Mouse (Mus musculus) MEL (cell line): ENCODE measurements around the gene Erbb2. TPM values are rescaled to one million over a fixed set of nuclear protein-coding genes. Genes with fewer than 3 reads are reported as not detected.

ENCODE experiments used
- DNase-seq: peaks from one replicate; pipeline ENCODE4 v3.0.0; 2011; ENCODE audit warnings: low read depth, low spot score
- H3K27ac ChIP-seq: 2 replicates; pipeline ENCODE4 v1.5.1; 2012; ENCODE audit warnings: low read depth, mild to moderate bottlenecking, control low read depth, low read length, moderate library complexity; ENCODE audit not compliant: control insufficient read depth
- H3K27me3 ChIP-seq, 2 experiments: fragments of 150-350 bp in 1 of 2; sonication (generic) in 1 of 2; 2 replicates each; pipeline ENCODE4 v1.6.1; 2012; ENCODE audit warnings: low read length in 2 of 2, mild to moderate bottlenecking in 2 of 2, improper control_type of control experiment in 1 of 2, moderate library complexity in 1 of 2; ENCODE audit not compliant: insufficient read depth in 2 of 2, control insufficient read depth in 1 of 2
- H3K36me3 ChIP-seq, 2 experiments: 2 replicates each; pipeline ENCODE4 v1.6.1; 2012 to 2014; ENCODE audit warnings: low read length in 2 of 2, improper control_type of control experiment in 1 of 2, inconsistent platforms in 1 of 2, mild to moderate bottlenecking in 1 of 2; ENCODE audit not compliant: insufficient read depth in 2 of 2, control insufficient read depth in 1 of 2
- H3K4me1 ChIP-seq, 2 experiments: fragments of 150-350 bp in 1 of 2; sonication (generic) in 1 of 2; 2 replicates each; pipeline ENCODE4 v1.6.1; 2012; ENCODE audit warnings: low read length in 2 of 2, improper control_type of control experiment in 1 of 2, mild to moderate bottlenecking in 1 of 2; ENCODE audit not compliant: insufficient read depth in 2 of 2, control insufficient read depth in 1 of 2
- H3K4me3 ChIP-seq, 2 experiments: fragments of 150-350 bp in 1 of 2; sonication (generic) in 1 of 2; 2 replicates each; pipeline ENCODE4 v1.5.1; 2012; ENCODE audit warnings: low read depth in 2 of 2, low read length in 2 of 2, mild to moderate bottlenecking in 2 of 2, moderate library complexity in 2 of 2, control low read depth in 1 of 2, improper control_type of control experiment in 1 of 2; ENCODE audit not compliant: control insufficient read depth in 1 of 2, insufficient read depth in 1 of 2
- H3K79me2 ChIP-seq: 2 replicates; pipeline ENCODE4 v1.6.1; 2012; ENCODE audit warnings: mild to moderate bottlenecking, low read length, moderate library complexity; ENCODE audit not compliant: control insufficient read depth, poor library complexity, insufficient read depth
- H3K9ac ChIP-seq: 2 replicates; pipeline ENCODE4 v1.6.1; 2012; ENCODE audit warnings: low read depth, mild to moderate bottlenecking, control low read depth, low read length, moderate library complexity; ENCODE audit not compliant: control insufficient read depth, poor library complexity, severe bottlenecking
- H3K9me3 ChIP-seq: fragments of 150-350 bp; sonication (generic); replicated peaks from 2 replicates; pipeline ENCODE4 v1.6.1; 2012; ENCODE audit warnings: mild to moderate bottlenecking, low read length, improper control_type of control experiment, moderate library complexity; ENCODE audit not compliant: insufficient read depth
- BHLHE40 ChIP-seq: IDR thresholded peaks from 2 replicates; pipeline ENCODE4 v1.6.1; 2012; ENCODE audit warnings: low read depth, mild to moderate bottlenecking, inconsistent platforms, low read length, improper control_type of control experiment, borderline replicate concordance
- ELF1 ChIP-seq: IDR thresholded peaks from 2 replicates; pipeline ENCODE4 v1.6.1; 2014; ENCODE audit warnings: low read depth, mild to moderate bottlenecking, inconsistent platforms, low read length, improper control_type of control experiment, moderate library complexity
- EP300 ChIP-seq, 2 experiments: IDR thresholded peaks; 2 replicates each; pipeline ENCODE4 v1.6.1; 2011; ENCODE audit warnings: improper control_type of control experiment in 2 of 2, low read length in 2 of 2, low read depth in 1 of 2, mild to moderate bottlenecking in 1 of 2
- HCFC1 ChIP-seq: IDR thresholded peaks from 2 replicates; pipeline ENCODE4 v1.6.1; 2012; ENCODE audit warnings: low read depth, mild to moderate bottlenecking, inconsistent platforms, low read length, improper control_type of control experiment, moderate library complexity
- JUND ChIP-seq: IDR thresholded peaks from 2 replicates; pipeline ENCODE4 v1.6.1; 2011; ENCODE audit warnings: low read depth, mild to moderate bottlenecking, improper control_type of control experiment, low read length
- MAX ChIP-seq: IDR thresholded peaks from 2 replicates; pipeline ENCODE4 v1.6.1; 2011; ENCODE audit warnings: low read length, improper control_type of control experiment
- MAZ ChIP-seq: IDR thresholded peaks from 2 replicates; pipeline ENCODE4 v1.6.1; 2012; ENCODE audit warnings: low read depth, mild to moderate bottlenecking, inconsistent platforms, low read length, improper control_type of control experiment
- MEF2A ChIP-seq: IDR thresholded peaks from 2 replicates; pipeline ENCODE4 v1.6.1; 2014; ENCODE audit warnings: low read depth, mild to moderate bottlenecking, inconsistent platforms, low read length, improper control_type of control experiment; ENCODE audit not compliant: poor library complexity, insufficient replicate concordance, severe bottlenecking; ENCODE audit errors: extremely low read depth
- POLR2AphosphoS2 ChIP-seq: IDR thresholded peaks from 2 replicates; pipeline ENCODE4 v1.6.1; 2011; ENCODE audit warnings: low read length, improper control_type of control experiment
- POLR2AphosphoS5 ChIP-seq: IDR thresholded peaks from 2 replicates; pipeline ENCODE4 v1.6.1; 2012; ENCODE audit warnings: low read depth, borderline replicate concordance, mild to moderate bottlenecking, inconsistent platforms, low read length, moderate library complexity, mixed read lengths
- RAD21 ChIP-seq: IDR thresholded peaks from 2 replicates; pipeline ENCODE4 v1.6.1; 2011; ENCODE audit warnings: mild to moderate bottlenecking, low read depth, low read length, improper control_type of control experiment
- SIN3A ChIP-seq: IDR thresholded peaks from 2 replicates; pipeline ENCODE4 v1.6.1; 2012; ENCODE audit warnings: low read length, improper control_type of control experiment, inconsistent platforms
- SMC3 ChIP-seq: IDR thresholded peaks from 2 replicates; pipeline ENCODE4 v1.6.1; 2011; ENCODE audit warnings: low read depth, low read length, improper control_type of control experiment
- TBP ChIP-seq: IDR thresholded peaks from 2 replicates; pipeline ENCODE4 v1.8.0; 2011; ENCODE audit warnings: low read depth, low read length, improper control_type of control experiment
- UBTF ChIP-seq: IDR thresholded peaks from 2 replicates; pipeline ENCODE4 v1.6.1; 2012; ENCODE audit warnings: low read depth, mild to moderate bottlenecking, inconsistent platforms, low read length, improper control_type of control experiment, moderate library complexity, borderline replicate concordance; ENCODE audit not compliant: insufficient read depth
- USF1 ChIP-seq: IDR thresholded peaks from 2 replicates; pipeline ENCODE4 v1.6.1; 2014; ENCODE audit warnings: low read depth, mild to moderate bottlenecking, inconsistent platforms, low read length, improper control_type of control experiment, moderate library complexity
- ZC3H11A ChIP-seq: IDR thresholded peaks from 2 replicates; pipeline ENCODE4 v1.6.1; 2012; ENCODE audit warnings: low read depth, mild to moderate bottlenecking, inconsistent platforms, low read length, improper control_type of control experiment
- ZMIZ1 ChIP-seq: IDR thresholded peaks from 2 replicates; pipeline ENCODE4 v1.6.1; 2012; ENCODE audit warnings: low read depth, mild to moderate bottlenecking, inconsistent platforms, low read length, improper control_type of control experiment, moderate library complexity
- polyA plus RNA-seq, 2 experiments: library from polyadenylated mRNA; stranded (reverse) in 1 of 2; unstranded in 1 of 2; fragments of >175 nt in 1 of 2; fragments of >200 nt in 1 of 2; gene quantifications; 2 replicates each; pipeline versions ENCODE4 v1.2.1 to v1.2.4; 2012; ENCODE audit warnings: low replicate concordance in 2 of 2, low read depth in 1 of 2; ENCODE audit not compliant: insufficient read length in 2 of 2, insufficient read depth in 1 of 2, missing spikeins in 1 of 2
- total RNA-seq: library from RNA; depleted of rRNA; stranded (reverse); fragments of 300-350 nt; gene quantifications from 2 replicates; pipeline ENCODE4 v1.2.3, GENCODE M21; 2012

The Erbb2 gene
- total and polyA plus RNA-seq, 3 experiments: not detected

GRCm38 (mm10) chr11:98418273-98418672 lies 6.0 kb downstream of the Erbb2 start:
- no peak for DNase-seq
- H3K9me3 ChIP-seq: no peaks in the 10 kb centered on the region
- no peak overlapping the region for H3K9ac ChIP-seq
- H3K4me1 ChIP-seq: peaks cover 0 to 7% of the 10 kb centered on the region in 2 experiments; a peak in 2 of 4 replicates
- no peaks in the 10 kb centered on the region for H3K36me3 ChIP-seq
- H3K27me3 ChIP-seq: peaks cover 7 to 11% of the 10 kb centered on the region in 2 experiments
- H3K4me3 ChIP-seq: no peak overlapping the region
- no peak overlapping the region for H3K27ac ChIP-seq
- H3K79me2 ChIP-seq: no peaks in the 10 kb centered on the region
- TF ChIP-seq MAZ (no peak), RAD21 (no peak), MAX (no peak), MEF2A (no peak), POLR2AphosphoS2 (no peak), JUND (no peak)

DNA sequence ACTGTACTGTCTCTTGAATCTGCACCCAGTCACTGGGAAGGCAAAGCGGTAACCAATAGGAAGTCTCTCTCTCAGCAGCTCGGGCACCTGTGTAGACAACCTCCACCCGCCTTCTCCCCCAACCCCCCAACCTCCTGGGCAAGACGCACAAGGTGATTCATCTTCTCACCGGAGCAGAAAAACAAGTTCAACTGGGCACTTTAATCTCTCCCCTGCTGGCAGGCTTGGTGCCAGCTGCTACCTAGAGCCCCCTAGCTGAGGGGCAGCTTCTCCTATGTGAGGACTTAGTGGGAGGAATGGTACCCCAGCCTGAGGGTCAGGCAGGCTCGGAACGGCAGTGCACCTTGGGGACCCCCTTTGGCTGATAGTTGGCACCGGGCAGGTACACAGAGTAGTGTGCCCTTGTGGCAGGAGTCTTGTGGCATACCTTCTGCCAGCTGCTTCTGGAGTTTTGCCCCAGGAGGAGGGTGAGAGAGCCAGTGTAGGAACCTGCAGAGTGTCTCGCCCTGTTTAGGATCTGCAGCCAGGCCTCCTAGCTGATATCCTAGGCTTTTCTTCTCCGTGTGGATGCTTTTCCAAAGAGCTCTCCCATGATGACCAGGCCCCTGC lies 6.8 kb downstream of the Erbb2 start:
- Histone ChIP-seq H3K9me3 (no peaks in the 10 kb centered on the region), H3K36me3 (no peaks in the 10 kb centered on the region), H3K9ac (no peak overlapping the region), H3K27ac (no peak overlapping the region), H3K4me3 (no peak overlapping the region), H3K79me2 (no peaks in the 10 kb centered on the region), H3K4me1 (peaks cover 0 to 7% of the 10 kb centered on the region in 2 experiments; a peak in 2 of 4 replicates), H3K27me3 (peaks cover 11 to 14% of the 10 kb centered on the region in 2 experiments)
- no peak for DNase-seq
- TF ChIP-seq SMC3 (no peak), SIN3A (no peak), MEF2A (no peak), UBTF (no peak), POLR2AphosphoS2 (no peak), TBP (no peak), JUND (no peak), HCFC1 (no peak), ZMIZ1 (no peak), POLR2AphosphoS5 (no peak)

DNA sequence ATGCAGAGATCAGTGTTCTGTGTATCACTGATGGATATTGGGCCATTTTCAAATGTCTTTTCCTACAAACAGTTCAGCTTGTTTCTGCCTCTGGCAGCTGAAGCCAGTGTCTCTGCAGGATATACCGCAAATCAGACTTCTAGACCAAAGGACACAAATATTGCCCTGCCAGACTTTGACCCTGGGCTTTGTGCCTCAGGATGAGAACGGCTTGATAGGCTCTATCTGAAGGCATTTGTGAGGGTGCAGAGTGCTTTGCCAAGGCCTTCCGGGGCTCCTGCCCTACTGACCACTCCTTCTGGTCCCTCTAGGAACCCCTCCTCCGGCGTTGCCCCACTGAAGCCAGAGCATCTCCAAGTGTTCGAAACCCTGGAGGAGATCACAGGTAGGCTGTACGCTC lies 14.3 kb downstream of the Erbb2 start:
- no peaks in the 10 kb centered on the region for H3K36me3 ChIP-seq
- H3K27ac ChIP-seq: no peak overlapping the region
- peaks cover 14 to 15% of the 10 kb centered on the region in 2 experiments for H3K27me3 ChIP-seq
- TF ChIP-seq USF1: no peak
- TF ChIP-seq BHLHE40: no peak
- TF ChIP-seq MEF2A: no peak
- no peak for TF ChIP-seq ZC3H11A
- no peak for TF ChIP-seq RAD21
- TF ChIP-seq ELF1: no peak
- TF ChIP-seq POLR2AphosphoS5: no peak
- TF ChIP-seq EP300 (IDR thresholded peaks at IDR 0.05; ENCODE audit: low read depth in 1 of 2, low read length in 2 of 2): no peak
- no peak for DNase-seq
- no peaks in the 10 kb centered on the region for H3K79me2 ChIP-seq
- no peaks in the 10 kb centered on the region for H3K4me1 ChIP-seq
- no peak overlapping the region for H3K9ac ChIP-seq
- no peaks in the 10 kb centered on the region for H3K9me3 ChIP-seq
- H3K4me3 ChIP-seq: no peak overlapping the region
